Mouse (Mus musculus): ENCODE data around the gene Glra4.
"Not testable (repeated sequence)": the region's sequence is repeated elsewhere in the genome, so short reads cannot be mapped to it uniquely, and the experiment has no call there.

Gene Glra4

GRCm38 (mm10) chrX:136714742-136715474, 65.0 kb downstream of the Glra4 start:
- not testable (repeated sequence) for DNase-seq (ENCODE audit: low spot score)

GRCm38 (mm10) chrX:136708782-136709181, 71.2 kb downstream of the Glra4 start:
- no peak for DNase-seq (ENCODE audit: low spot score)

GRCm38 (mm10) chrX:136708168-136708681, 71.7 kb downstream of the Glra4 start:
- peak; percentile 10 for DNase-seq (ENCODE audit: low spot score)

Measured in urinary bladder, postnatal 14 days (tissue).